Mouse (Mus musculus) embryonic facial prominence, embryonic 11.5 days (tissue): ENCODE data around the gene Upk3b. TPM values are rescaled to one million over a fixed set of nuclear protein-coding genes. Genes with fewer than 3 reads are reported as not detected.
A peak's percentile ranks its signal among the peaks of the same experiment; 100 is the strongest.
"Not testable (repeated sequence)": the region's sequence is repeated elsewhere in the genome, so short reads cannot be mapped to it uniquely, and the experiment has no call there.

ENCODE experiments used
- ATAC-seq: fragments of 200-750 bp; cut with Nextera tagmentation; replicated peaks from 2 replicates; pipeline ENCODE4 v1.8.0; 2017; ENCODE audit warnings: low read depth; ENCODE audit not compliant: insufficient number of reproducible peaks, low FRiP score, low TSS enrichment
- DNase-seq: peaks from one replicate; pipeline ENCODE4 v3.0.0-alpha.2; 2015; ENCODE audit warnings: low spot score
- H3K27ac ChIP-seq: fragments of 300-500 bp; sonication (generic); replicated peaks from 2 replicates; pipeline ENCODE4 v1.5.1; 2014; ENCODE audit warnings: mild to moderate bottlenecking, low read depth, low read length, control low read depth
- H3K27me3 ChIP-seq: fragments of 300-500 bp; sonication (generic); 2 replicates; pipeline ENCODE4 v1.6.1; 2014; ENCODE audit warnings: mild to moderate bottlenecking, low read length, moderate library complexity, mixed read lengths; ENCODE audit not compliant: control insufficient read depth, insufficient read depth
- H3K36me3 ChIP-seq: fragments of 300-500 bp; sonication (generic); replicated peaks from 2 replicates; pipeline ENCODE4 v1.6.1; 2014; ENCODE audit warnings: low read depth, mild to moderate bottlenecking, low read length, moderate library complexity, mixed read lengths; ENCODE audit not compliant: control insufficient read depth, insufficient read depth
- H3K4me1 ChIP-seq: fragments of 300-500 bp; sonication (generic); 2 replicates; pipeline ENCODE4 v1.6.1; 2014; ENCODE audit warnings: low read length, mixed read lengths; ENCODE audit not compliant: control insufficient read depth, insufficient read depth
- H3K4me2 ChIP-seq: fragments of 300-500 bp; sonication (generic); 2 replicates; pipeline ENCODE4 v1.6.1; 2014; ENCODE audit warnings: low read depth, mild to moderate bottlenecking, control low read depth, low read length, moderate library complexity
- H3K4me3 ChIP-seq: fragments of 300-500 bp; sonication (generic); 2 replicates; pipeline ENCODE4 v1.5.1; 2014; ENCODE audit warnings: low read depth, low read length, control low read depth
- H3K9ac ChIP-seq: fragments of 300-500 bp; sonication (generic); replicated peaks from 2 replicates; pipeline ENCODE4 v1.6.1; 2014; ENCODE audit warnings: mild to moderate bottlenecking, control low read depth, low read length
- H3K9me3 ChIP-seq: fragments of 300-500 bp; sonication (generic); replicated peaks from 2 replicates; pipeline ENCODE4 v1.6.1; 2016; ENCODE audit warnings: mild to moderate bottlenecking, low read length, inconsistent platforms, mixed read lengths; ENCODE audit not compliant: control insufficient read depth
- WGBS: fragments of 180-500 bp; shearing (Covaris S2); extraction: QIAGEN DNeasy Blood & Tissue Kit; methylation state at CpG from one replicate; pipeline ENCODE4 v1.1.7; 2014; 5-methylcytosine and 5-hydroxymethylcytosine counted together
- polyA plus RNA-seq: library from polyadenylated mRNA; unstranded; fragments of >200 nt; fragmentation: Nextera tagmentation; extraction: Ambion mirVana; gene quantifications from 2 replicates; pipeline ENCODE4 v1.2.1, GENCODE M21; 2014

Gene Upk3b
- polyA plus RNA-seq, 1 experiment from 2014 or later: 0.65 TPM

GRCm38 (mm10) chr5:136040210-136040609 is 1.9 kb downstream of the Upk3b start:
- Histone ChIP-seq H3K9me3 (no peaks in the 10 kb centered on the region), H3K36me3 (no peaks in the 10 kb centered on the region), H3K4me3 (no peak overlapping the region), H3K9ac (no peak overlapping the region), H3K4me2 (no peak overlapping the region), H3K4me1 (no peaks in the 10 kb centered on the region), H3K27me3 (no peaks in the 10 kb centered on the region), H3K27ac (no peak overlapping the region)
- peak; percentile 41 for DNase-seq
- WGBS: 51% methylated on average over 5 of the region's 5 CpGs
- peak; percentile 54; the same call in 1 of the 2 replicates for ATAC-seq

- H3K4me1 ChIP-seq: no peaks in the 10 kb centered on the region
- no peak for ATAC-seq
Measured at GRCm38 (mm10) chr5:136041260-136041659, 3.0 kb downstream of the Upk3b start.

GRCm38 (mm10) chr5:136041666-136042065 is 3.4 kb downstream of the Upk3b start:
- Histone ChIP-seq H3K4me2 (no peak overlapping the region), H3K36me3 (no peaks in the 10 kb centered on the region), H3K4me1 (no peaks in the 10 kb centered on the region), H3K27me3 (no peaks in the 10 kb centered on the region), H3K27ac (no peak overlapping the region), H3K9ac (no peak overlapping the region), H3K4me3 (no peak overlapping the region), H3K9me3 (no peaks in the 10 kb centered on the region)
- no peak for DNase-seq
- WGBS: 92% methylated on average over 8 of the region's 8 CpGs
- ATAC-seq: no peak

More at GRCm38 (mm10) chr5:136041260-136041659, 3.0 kb downstream of the Upk3b start:
- Histone ChIP-seq H3K4me2 (no peak overlapping the region), H3K27ac (no peak overlapping the region), H3K27me3 (no peaks in the 10 kb centered on the region), H3K36me3 (no peaks in the 10 kb centered on the region), H3K9ac (no peak overlapping the region), H3K4me3 (no peak overlapping the region), H3K9me3 (no peaks in the 10 kb centered on the region)
- 44% methylated on average over 2 of the region's 2 CpGs for WGBS
- DNase-seq: no peak

- Histone ChIP-seq H3K4me3 (no peak overlapping the region), H3K4me1 (no peaks in the 10 kb centered on the region), H3K36me3 (no peaks in the 10 kb centered on the region), H3K27me3 (no peaks in the 10 kb centered on the region), H3K4me2 (no peak overlapping the region), H3K27ac (no peak overlapping the region), H3K9ac (no peak overlapping the region), H3K9me3 (no peaks in the 10 kb centered on the region)
- ATAC-seq (no peak), DNase-seq (no peak)
- 71% methylated on average over 13 of the region's 13 CpGs for WGBS
Measured at GRCm38 (mm10) chr5:136044865-136045264, 6.6 kb downstream of the Upk3b start.

GRCm38 (mm10) chr5:136045408-136045807 is 7.1 kb downstream of the Upk3b start:
- no peak overlapping the region for H3K27ac ChIP-seq
- no peak overlapping the region for H3K9ac ChIP-seq
- H3K36me3 ChIP-seq: no peaks in the 10 kb centered on the region
- WGBS: 41% methylated on average over 9 of the region's 9 CpGs
- no peaks in the 10 kb centered on the region for H3K27me3 ChIP-seq
- no peak overlapping the region for H3K4me2 ChIP-seq
- no peak overlapping the region for H3K4me3 ChIP-seq
- H3K4me1 ChIP-seq: no peaks in the 10 kb centered on the region
- ATAC-seq (no peak), DNase-seq (peak; percentile 43)
- H3K9me3 ChIP-seq: no peaks in the 10 kb centered on the region

- H3K4me3 ChIP-seq: no peak overlapping the region
- H3K27ac ChIP-seq: no peak overlapping the region
- H3K9ac ChIP-seq: no peak overlapping the region
- DNase-seq: peak; percentile 94
- H3K9me3 ChIP-seq: no peaks in the 10 kb centered on the region
- no peaks in the 10 kb centered on the region for H3K4me1 ChIP-seq
- no peaks in the 10 kb centered on the region for H3K36me3 ChIP-seq
- no peaks in the 10 kb centered on the region for H3K27me3 ChIP-seq
- WGBS: 5% methylated on average over 10 of the region's 10 CpGs
- ATAC-seq: no peak
- H3K4me2 ChIP-seq: no peak overlapping the region
Measured at GRCm38 (mm10) chr5:136045987-136046386, 7.7 kb downstream of the Upk3b start.

- not testable (repeated sequence) for ATAC-seq, H3K4me1 ChIP-seq, H3K4me2 ChIP-seq, H3K4me3 ChIP-seq, H3K27ac ChIP-seq, DNase-seq, H3K36me3 ChIP-seq, H3K9me3 ChIP-seq, H3K9ac ChIP-seq, H3K27me3 ChIP-seq
Measured at GRCm38 (mm10) chr5:136048541-136048940, 10.2 kb downstream of the Upk3b start.

GRCm38 (mm10) chr5:136049926-136050325 is 11.6 kb downstream of the Upk3b start:
- Histone ChIP-seq H3K27ac (no peak overlapping the region), H3K4me3 (no peak overlapping the region), H3K4me2 (no peak overlapping the region), H3K36me3 (no peaks in the 10 kb centered on the region), H3K9ac (no peak overlapping the region), H3K27me3 (no peaks in the 10 kb centered on the region), H3K9me3 (no peaks in the 10 kb centered on the region), H3K4me1 (no peaks in the 10 kb centered on the region)
- 81% methylated on average over 6 of the region's 6 CpGs for WGBS
- DNase-seq (no peak), ATAC-seq (no peak)
